Mouse (Mus musculus) ES-Bruce4 (cell line): ENCODE measurements around the gene Phgr1.

Experiments used
- CTCF ChIP-seq: IDR thresholded peaks from one replicate; pipeline ENCODE4 v1.8.1; 2011; ENCODE audit warnings: low read depth, low read length
- POLR2A ChIP-seq: IDR thresholded peaks from one replicate; pipeline ENCODE4 v1.8.1; 2011; ENCODE audit warnings: low read length; ENCODE audit not compliant: insufficient read depth

DNA sequence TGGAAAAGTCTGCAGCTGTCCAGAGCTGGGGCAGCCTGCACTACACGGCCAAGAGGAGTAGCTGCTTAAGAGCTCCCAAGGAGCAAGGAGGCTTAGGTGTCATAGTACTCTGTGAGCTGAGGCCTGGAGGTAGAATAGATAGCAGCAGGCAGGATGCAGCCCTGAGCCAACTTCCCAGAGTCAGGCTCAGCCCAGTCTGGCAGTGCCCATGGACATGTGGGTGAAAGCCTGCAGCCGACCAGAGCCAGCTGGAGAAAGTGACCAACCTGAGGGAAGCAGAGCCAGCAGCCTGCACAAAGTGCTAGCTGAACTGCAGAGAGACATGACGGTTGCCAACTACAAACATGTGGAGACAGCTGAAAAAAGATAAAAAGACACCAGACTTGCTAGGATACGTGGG is 34.3 kb downstream of the Phgr1 start:
- TF ChIP-seq CTCF: no peak
- TF ChIP-seq POLR2A: no peak
